Mouse (Mus musculus) urinary bladder, adult 2 months (tissue): ENCODE results near the gene Man1c1. TPM values are rescaled to one million over a fixed set of nuclear protein-coding genes. Genes with fewer than 3 reads are reported as not detected.

Source experiments
- DNase-seq: peaks from one replicate; pipeline ENCODE4 v3.0.0; 2022; ENCODE audit warnings: low spot score
- polyA plus RNA-seq: library from polyadenylated mRNA; depleted of rRNA; stranded (reverse); fragments of >200 nt; gene quantifications from 2 replicates; pipeline ENCODE4 v1.2.3, GENCODE M21; 2012; rRNA removed

Man1c1 gene
- polyA plus RNA-seq, 1 experiment: 7.3 TPM

DNA sequence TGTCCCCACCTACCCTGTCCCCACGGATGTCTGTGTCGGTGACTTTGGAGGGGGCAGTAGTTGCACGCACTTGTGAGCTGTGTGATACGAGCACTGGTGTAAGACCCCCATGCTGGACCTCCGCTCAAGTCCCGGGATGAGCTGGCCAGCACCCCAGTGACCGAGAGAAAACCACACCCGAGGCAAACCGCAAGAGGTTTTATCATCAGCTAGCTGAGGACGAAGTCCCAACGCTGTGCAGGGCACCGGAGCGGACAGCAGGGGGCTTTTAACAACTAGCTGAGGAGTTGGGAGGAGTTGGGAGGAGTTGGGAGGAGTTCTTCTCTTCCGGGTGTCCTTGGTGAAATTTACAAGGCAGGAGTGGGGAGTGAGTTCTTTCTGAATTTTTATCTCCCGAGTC lies 191.3 kb downstream of the Man1c1 start:
- DNase-seq: no peak

DNA sequence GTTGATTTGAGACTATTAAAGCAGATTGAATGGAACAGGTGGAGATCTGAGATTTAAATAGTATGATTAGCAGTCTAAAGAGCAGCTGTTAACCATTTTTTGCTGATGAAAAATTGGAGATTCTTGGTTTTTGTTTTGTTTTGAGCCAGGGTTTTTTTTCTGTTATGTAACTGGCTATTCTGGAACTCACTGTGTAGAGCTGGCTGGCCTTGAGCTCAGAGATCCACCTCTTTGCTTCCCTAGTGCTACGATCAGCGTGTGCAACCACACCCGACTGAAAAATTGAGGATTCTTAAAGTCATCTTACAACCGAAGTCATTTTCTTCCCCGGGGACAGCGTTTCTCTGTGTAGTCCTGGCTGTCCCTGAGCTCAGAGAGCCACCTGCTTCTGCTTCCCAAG lies 192.4 kb downstream of the Man1c1 start:
- DNase-seq: no peak

Other genes starting within 250 kb of the Man1c1 start
- 67.0 and 104 TPM in 2 replicates for gene Stmn1, start 236.0 kb downstream of the Man1c1 start, polyA plus RNA-seq
- gene Paqr7, start 207.6 kb downstream of the Man1c1 start, polyA plus RNA-seq: 40.0 and 42.7 TPM in 2 replicates
- 0.44 and 0.72 TPM in 2 replicates for gene Aunip, start 193.3 kb downstream of the Man1c1 start, polyA plus RNA-seq
- 153 and 165 TPM in 2 replicates for gene Mtfr1l, start 168.9 kb downstream of the Man1c1 start, polyA plus RNA-seq
- 25.8 and 33.1 TPM in 2 replicates for gene Selenon, start 152.1 kb downstream of the Man1c1 start, polyA plus RNA-seq
- gene Ldlrap1, start 63.7 kb upstream of the Man1c1 start, polyA plus RNA-seq: 17.9 and 21.4 TPM in 2 replicates
- gene Maco1, start 149.1 kb upstream of the Man1c1 start, polyA plus RNA-seq: 35.6 and 38.0 TPM in 2 replicates
- gene Rhd, start 160.2 kb upstream of the Man1c1 start, polyA plus RNA-seq: 0.15 and 0.48 TPM in 2 replicates
- gene Tmem50a, start 210.7 kb upstream of the Man1c1 start, polyA plus RNA-seq: 167 and 192 TPM in 2 replicates
- gene Rsrp1, start 219.3 kb upstream of the Man1c1 start, polyA plus RNA-seq: 580 and 969 TPM in 2 replicates
- gene Syf2, start 226.6 kb upstream of the Man1c1 start, polyA plus RNA-seq: 98.8 and 107 TPM in 2 replicates